Mouse (Mus musculus) testis, adult 2 months (tissue): ENCODE data around the gene Nol11.

Experiments
- CTCF ChIP-seq: fragments of 200-500 bp; IDR thresholded peaks from 2 replicates; pipeline ENCODE4 v1.5.1; 2012; ENCODE audit warnings: low read depth, mild to moderate bottlenecking, inconsistent platforms, low read length, moderate library complexity; ENCODE audit not compliant: control insufficient read depth, insufficient read depth, insufficient replicate concordance
- POLR2A ChIP-seq: fragments of 200-500 bp; IDR thresholded peaks from 2 replicates; pipeline ENCODE4 v1.6.1; 2012; ENCODE audit warnings: low read depth, mild to moderate bottlenecking, inconsistent platforms, low read length, moderate library complexity; ENCODE audit not compliant: control insufficient read depth

- TF ChIP-seq CTCF, result peak; percentile 70; the same call in 1 of the 2 replicates
- TF ChIP-seq POLR2A, result peak; percentile 53; the same call in 1 of the 2 replicates
Measured at GRCm38 (mm10) chr11:107131749-107132421, 57.3 kb downstream of the Nol11 start, which contains the start of gene Bptf.
